Mouse (Mus musculus) ovary, postnatal 14 days (tissue): Measurements from ENCODE around the gene Cdipt.
A peak's percentile ranks its signal among the peaks of the same experiment; 100 is the strongest.

Source experiments
- DNase-seq: peaks from one replicate; pipeline ENCODE4 v3.0.0; 2022; ENCODE audit warnings: low spot score

Cdipt gene

DNA sequence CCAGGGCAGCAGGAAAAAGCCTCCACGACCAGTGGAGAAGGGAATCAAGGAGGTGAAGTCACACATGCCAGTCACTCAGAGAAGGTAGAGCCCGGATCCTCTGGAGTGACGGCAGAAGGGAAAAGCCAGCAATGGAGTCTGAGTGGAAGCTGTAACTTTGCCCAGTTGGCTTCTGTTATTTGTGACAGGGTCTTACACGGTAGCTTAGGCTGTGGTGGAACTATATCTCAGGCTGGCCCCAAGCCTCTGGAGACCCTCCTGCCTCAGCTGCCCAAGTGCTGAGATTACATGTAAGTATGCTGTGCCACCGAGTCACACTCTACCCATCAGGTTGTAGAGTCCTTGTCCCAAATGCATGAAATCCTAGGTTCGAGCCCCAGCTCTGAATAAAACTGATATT, 37.7 kb downstream of the Cdipt start:
- DNase-seq: no peak

DNA sequence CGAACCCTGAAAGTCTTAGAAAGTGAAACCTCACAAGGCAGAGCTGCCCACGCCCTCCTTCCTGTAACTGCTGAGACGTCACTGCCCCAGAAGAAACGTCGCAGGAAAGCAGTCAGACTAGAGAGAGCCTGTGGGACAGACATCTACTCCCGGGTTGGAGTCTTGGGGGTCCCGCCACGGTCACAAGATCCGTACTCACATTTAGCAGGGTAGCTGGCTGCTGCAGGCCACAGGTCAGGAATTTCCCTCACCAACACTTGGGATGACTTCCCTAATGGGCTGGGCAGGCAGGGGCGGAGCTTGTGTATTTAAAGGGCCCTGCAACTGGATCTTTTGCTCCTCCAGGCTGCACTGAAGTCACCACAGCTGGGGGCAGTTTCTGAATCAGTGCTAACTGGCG, 38.6 kb downstream of the Cdipt start, which contains the start of gene Mvp:
Gene Mvp, minus strand, starts transcription at position 302 of the 400 bp plus-strand sequence.
- no peak for DNase-seq

- DNase-seq: no peak
Observed at GRCm38 (mm10) chr7:127014993-127015392, 39.3 kb downstream of the Cdipt start.

DNA sequence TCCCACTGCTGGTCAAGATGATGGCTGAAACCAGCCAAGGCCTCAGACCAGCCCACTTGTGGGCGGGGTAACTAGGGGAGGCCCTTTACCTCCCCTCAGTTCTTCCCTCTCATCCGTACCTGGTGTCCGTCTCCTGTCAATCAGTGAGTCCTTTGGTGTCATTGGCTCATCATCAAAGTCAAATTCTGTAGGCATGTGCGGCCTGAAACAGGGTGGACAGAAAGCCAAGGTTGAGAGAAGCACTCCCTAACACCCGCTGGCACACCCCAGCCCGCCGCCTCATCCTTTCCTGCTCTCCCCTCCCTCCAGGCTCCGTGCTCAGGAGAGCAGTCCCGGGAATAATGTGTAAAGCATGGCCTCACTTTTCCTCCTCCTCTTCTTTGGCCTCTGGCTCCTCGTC, 40.4 kb downstream of the Cdipt start:
- DNase-seq: no peak

DNA sequence TGATC, 40.6 kb downstream of the Cdipt start, which contains the start of gene Pagr1b:
Gene Pagr1b, minus strand, starts transcription at position 4 of the 5 bp plus-strand sequence.
- no peak for DNase-seq

DNA sequence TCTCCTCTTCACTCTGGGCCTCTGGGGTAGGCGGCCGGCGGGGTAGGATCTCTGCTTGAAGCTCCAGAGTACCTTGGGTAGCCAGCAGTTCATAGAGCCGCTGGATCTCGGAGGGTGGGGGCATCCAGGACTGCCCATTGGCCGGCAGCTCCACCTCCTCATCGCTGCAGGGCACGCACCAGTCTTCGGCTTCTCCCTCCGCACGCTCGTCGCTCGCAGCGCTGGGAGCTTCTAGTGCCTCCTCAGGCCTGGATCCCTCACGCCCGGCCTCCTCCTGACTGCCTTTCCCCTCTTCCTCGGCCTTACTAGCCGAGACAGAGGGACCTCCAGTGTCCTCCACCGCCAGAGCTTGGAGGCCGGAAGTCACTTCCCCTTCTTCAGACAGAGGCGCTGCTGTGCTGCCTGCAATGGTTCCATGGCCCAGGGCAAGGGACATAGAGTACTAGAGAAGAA, 40.8 kb downstream of the Cdipt start:
- DNase-seq: peak; percentile 43

DNA sequence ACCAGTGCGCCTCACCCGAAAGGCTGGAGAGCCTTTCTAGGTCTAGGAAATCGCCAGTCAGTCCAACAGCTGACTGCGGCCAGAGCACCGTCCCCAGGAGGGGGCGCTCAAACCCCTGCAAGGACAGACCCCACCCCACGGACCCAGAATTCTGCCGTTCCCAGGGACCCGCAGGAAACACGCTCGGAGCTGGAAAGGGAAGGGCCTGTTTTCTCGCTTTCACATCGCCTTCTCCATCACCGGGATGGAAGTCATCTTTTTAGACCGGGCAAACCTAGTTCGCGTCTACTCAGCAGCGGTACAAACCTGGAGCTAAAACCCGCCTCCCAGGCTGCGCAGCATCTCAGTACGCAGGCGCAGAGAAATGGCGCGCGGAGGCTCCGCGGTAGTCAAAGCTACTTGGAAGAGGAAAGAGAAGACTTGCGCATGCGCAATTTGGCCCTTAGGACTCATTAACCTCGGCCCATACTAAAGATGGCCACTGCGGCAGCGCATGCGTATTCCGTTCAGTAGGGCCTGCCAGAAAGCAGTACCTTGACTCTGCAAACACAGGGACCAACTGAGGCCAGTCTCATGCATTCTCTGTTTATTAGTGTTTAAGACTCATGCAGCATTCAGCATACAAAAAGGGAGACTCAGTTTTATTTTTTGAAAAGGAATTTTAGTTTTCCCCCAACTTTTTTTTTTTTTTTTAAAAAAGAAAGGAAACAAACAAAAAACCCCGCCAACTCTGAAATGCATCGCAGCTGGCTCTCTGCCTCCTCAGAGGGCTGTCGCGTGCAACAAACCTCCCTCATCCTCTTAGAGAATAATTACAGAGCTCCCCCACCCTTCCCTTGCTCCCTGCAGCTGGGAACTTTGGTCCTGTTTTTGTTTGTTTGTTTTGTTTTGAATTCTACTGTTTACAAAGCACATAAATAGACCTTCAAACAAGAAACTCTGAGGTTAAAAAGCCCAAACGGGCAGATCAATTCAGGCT, 41.5 kb downstream of the Cdipt start, which contains the start of gene Pagr1a:
Gene Pagr1a, minus strand, starts transcription at position 382 of the 979 bp plus-strand sequence.
- peak; percentile 89 for DNase-seq

GRCm38 (mm10) chr7:127017950-127018345, 42.2 kb downstream of the Cdipt start:
- DNase-seq: no peak

GRCm38 (mm10) chr7:127018416-127019305, 42.9 kb downstream of the Cdipt start:
- DNase-seq: no peak

GRCm38 (mm10) chr7:127019306-127019960, 43.7 kb downstream of the Cdipt start:
- no peak for DNase-seq

GRCm38 (mm10) chr7:127020031-127020430, 44.3 kb downstream of the Cdipt start:
- DNase-seq: no peak

DNA sequence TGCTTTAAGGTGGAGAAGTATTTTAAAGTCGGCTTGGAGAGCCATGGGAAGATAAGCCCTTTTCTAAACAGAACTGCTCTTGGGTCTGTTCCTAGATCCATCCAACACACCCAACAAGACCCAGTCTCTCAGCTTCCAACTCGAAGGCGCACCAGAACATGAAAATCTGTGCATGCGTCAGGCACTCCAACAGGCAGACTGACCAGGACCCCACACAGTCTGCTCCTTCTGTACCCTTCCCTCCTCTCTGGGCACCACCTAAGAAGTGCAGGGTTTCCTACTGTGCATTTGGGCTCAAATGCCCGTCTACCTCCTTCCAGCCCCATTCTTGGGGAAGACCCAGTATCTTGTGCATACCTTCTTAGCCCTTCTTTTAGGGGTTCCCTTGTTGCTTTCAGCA, 44.8 kb downstream of the Cdipt start:
- DNase-seq: no peak

- peak; percentile 55 for DNase-seq
Observed at GRCm38 (mm10) chr7:127020901-127021562, 45.3 kb downstream of the Cdipt start, which contains the start of the genes Gm42742 and Prrt2. TSS of gene Gm42742 (minus strand) at chr7:127021097. TSS of gene Prrt2 (minus strand) at chr7:127021211.

DNA sequence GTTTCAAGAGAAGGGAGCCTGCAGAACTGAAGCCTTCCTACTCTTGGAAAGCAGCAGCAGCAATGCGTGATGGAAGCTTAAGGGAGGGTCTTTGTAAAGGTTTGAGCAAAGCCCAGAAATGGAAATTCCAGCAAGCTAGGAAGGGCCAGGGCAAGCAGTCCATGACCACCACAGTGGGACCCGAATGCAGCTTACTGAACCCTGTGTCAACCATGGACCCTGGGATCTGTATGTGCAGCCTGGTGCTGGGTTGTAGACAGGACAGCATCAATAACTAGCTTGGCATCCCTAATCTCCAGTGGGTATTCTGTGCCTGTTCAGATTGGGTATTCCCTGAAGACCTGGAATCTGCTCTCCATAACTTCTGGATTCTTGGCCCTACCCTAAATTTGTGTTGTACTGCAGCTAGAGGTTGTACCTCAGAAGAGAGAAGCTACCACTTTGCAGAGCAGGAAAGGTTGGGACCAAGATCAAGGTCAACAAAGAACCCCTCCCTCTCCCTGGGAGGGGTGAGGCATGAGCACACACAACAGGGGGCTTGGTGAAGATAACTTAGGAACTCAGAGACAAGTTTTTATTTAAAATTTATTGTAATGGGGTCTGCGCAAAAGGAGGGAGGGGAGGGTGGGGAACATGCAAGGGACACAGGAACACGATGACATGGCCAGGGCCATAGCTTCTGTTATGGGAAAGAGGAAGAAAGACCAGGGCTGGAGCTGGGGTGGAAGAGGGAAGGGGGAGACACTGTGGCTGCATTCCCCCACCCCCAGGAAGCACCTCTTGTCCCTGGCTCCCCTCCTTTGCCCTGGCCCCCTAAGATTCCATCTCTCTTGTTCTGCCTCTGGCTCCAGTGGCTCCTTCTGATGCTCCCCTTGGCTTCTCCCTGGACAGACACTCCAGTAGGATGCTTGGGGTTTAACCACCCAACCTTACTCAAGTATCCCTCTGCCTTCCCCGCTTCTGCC, 46.1 kb downstream of the Cdipt start:
- no peak for DNase-seq

DNA sequence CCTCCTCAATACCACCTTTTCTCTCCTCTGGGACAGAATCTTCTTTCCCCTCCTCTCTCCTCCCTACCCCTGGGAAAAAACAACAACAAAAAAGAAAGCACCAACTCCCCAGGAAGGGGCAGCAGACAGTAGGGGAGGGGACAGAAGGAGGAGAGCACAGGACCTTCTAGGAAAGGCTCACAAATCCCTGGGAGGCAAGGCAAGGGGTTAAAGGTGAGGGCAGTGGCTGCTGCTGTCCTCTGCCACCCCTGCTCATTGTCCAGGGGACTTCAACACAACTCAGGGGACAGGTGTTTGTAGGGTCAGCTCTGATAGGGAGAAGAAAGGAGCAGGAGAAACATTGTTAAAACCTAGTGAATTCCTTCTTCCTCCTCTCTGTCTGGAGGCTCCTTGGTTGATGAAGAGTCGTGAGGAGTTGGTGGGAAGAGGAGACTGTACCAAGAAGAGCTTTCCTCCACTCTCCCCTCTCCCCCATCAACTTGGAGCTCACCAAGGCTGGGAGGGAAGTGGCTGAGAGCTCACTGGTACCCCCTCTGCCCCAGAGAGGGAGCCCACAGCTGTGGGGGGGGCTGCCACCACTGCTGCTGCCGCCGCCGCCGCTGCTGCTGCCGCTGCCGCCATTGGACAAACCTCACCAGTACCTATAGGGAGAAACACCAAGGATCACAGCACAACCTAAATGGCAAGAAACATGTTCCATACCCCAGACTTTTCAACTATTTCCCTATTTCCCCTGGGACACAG, 47.0 kb downstream of the Cdipt start:
- DNase-seq: no peak

DNA sequence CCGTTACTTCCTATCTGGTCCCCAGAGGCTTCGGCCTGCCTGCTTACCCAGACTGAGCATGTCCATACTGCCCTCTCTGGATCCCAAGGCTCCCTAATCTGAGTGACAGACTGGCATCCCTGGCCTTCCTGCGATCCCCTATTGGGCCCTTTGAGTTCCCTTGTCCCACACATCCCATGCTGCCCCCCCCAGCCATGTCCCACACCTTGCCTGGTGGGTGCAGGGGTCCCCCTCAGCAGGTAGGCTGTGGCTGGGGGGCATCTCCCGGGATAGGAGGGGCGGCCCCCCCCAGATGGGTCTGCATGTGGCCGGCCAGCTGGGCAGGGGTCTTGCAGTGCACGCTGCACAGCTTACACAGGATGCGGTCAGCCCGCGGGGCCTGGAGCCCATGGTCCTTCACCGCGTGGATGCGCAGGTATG, 47.6 kb downstream of the Cdipt start:
- DNase-seq: no peak

DNA sequence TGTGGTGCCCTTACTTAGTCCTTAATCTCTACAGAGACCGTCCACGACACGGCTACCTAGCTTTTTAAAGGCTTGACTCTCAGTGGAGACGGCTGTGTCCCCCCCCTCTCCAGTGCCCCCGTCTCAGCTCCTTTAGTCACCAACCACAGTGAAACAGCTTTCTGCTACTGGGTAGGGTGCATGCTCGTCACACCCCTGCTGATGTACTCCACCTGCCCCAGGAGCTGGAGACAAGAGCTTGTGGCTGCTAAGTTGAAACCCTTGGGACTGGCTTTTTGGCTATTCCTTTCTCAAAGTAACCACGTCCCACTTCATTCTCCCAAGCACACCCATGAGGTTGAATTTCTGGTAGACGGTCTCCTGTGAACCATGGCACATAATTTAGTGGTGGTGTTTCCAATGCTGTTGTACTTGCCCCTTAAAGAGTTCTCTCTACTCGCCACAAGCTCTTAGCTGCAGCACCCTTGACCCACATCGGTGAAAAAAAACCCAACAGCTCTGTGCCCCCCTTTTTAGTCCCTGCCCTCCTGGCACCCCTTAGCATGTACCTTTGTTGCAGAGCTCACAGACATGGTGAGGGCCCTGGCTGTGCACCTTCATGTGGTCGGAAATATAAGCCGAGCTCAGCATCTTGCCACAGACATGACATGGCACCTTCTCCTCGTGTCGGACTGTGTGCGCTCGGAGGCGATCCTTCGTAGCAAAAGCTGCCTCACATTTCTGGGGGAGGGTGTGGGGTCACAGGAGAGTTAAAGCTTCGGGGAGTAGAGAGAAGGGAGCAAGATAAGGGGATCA, 48.4 kb downstream of the Cdipt start:
- no peak for DNase-seq

DNA sequence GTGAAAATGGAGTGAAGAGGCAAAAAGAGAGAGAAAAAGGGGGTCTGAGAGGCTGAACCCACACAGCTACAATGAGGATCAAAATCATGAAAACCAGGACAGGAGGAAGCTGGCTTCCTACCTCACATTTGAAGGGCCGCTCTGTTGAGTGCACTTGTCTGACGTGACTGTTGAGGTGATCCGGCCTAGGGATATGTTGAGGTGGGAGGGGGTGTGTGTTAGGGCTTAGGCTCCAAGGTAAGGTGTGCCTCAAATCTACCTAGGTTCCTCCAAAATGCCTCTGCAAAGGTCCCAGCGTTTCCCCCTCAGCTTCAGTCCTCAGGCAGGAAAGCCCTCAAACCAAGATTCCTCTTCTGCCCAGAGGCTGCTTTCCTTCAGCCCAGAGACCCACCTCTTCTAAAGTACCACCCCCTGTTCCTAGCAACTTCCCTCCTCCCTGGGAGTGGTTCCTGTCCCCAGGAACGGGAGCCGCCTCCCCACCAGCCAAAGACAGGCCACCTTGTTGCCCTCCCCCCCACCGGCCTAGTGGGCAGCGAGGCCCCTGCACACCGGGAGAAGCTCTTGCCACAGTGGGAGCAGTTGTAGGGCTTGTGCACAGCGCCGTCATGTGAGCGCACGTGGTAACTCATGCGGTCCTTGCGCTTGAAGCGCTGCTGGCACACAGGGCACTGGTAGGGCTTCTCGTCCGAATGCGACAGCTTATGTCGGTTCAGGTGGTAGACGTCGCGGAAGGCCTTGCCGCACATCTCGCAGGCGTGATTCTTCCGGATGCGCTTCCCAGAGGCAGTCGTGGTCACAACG, 49.2 kb downstream of the Cdipt start:
- peak; percentile 62 for DNase-seq
